Mouse (Mus musculus) forebrain, embryonic 14.5 days (tissue): ENCODE measurements around the gene 2700049A03Rik. TPM values are rescaled to one million over a fixed set of nuclear protein-coding genes. Genes with fewer than 3 reads are reported as not detected.

ENCODE experiments used
- ATAC-seq: fragments of 200-750 bp; cut with Nextera tagmentation; 2 replicates; pipeline ENCODE4 v1.8.0; 2017; ENCODE audit warnings: mild to moderate bottlenecking, moderate library complexity
- DNase-seq: peaks from one replicate; pipeline ENCODE4 v3.0.0-alpha.2; 2015; ENCODE audit warnings: low spot score
- H3K27ac ChIP-seq: fragments of 300-500 bp; sonication (generic); 2 replicates; pipeline ENCODE4 v1.5.1; 2014; ENCODE audit warnings: low read depth, mild to moderate bottlenecking, control low read depth, low read length, moderate library complexity
- H3K27me3 ChIP-seq: fragments of 300-500 bp; sonication (generic); replicated peaks from 2 replicates; pipeline ENCODE4 v1.6.1; 2014; ENCODE audit warnings: low read length, control low read depth, mixed read lengths; ENCODE audit not compliant: control insufficient read depth, insufficient read depth
- H3K36me3 ChIP-seq: fragments of 300-500 bp; sonication (generic); 2 replicates; pipeline ENCODE4 v1.6.1; 2014; ENCODE audit warnings: low read length, control low read depth; ENCODE audit not compliant: control insufficient read depth, insufficient read depth
- H3K4me1 ChIP-seq: fragments of 300-500 bp; sonication (generic); 2 replicates; pipeline ENCODE4 v1.6.1; 2014; ENCODE audit warnings: antibody characterized with exemption, low read length, control low read depth; ENCODE audit not compliant: control insufficient read depth, insufficient read depth
- H3K4me2 ChIP-seq: fragments of 300-500 bp; sonication (generic); 2 replicates; pipeline ENCODE4 v1.6.1; 2014; ENCODE audit warnings: mild to moderate bottlenecking, control low read depth, low read length
- H3K4me3 ChIP-seq: fragments of 300-500 bp; sonication (generic); 2 replicates; pipeline ENCODE4 v1.5.1; 2014; ENCODE audit warnings: low read depth, low read length, control low read depth
- H3K9ac ChIP-seq: fragments of 300-500 bp; sonication (generic); 2 replicates; pipeline ENCODE4 v1.6.1; 2014; ENCODE audit warnings: mild to moderate bottlenecking, low read length, control low read depth, moderate library complexity
- H3K9me3 ChIP-seq: fragments of 300-500 bp; sonication (generic); replicated peaks from 2 replicates; pipeline ENCODE4 v1.6.1; 2016; ENCODE audit warnings: low read length, control low read depth, mixed read lengths; ENCODE audit not compliant: control insufficient read depth
- WGBS: fragments of 180-500 bp; shearing (Covaris S2); extraction: QIAGEN DNeasy Blood & Tissue Kit; methylation state at CpG from one replicate; pipeline ENCODE4 v1.1.7; 2014; 5-methylcytosine and 5-hydroxymethylcytosine counted together
- polyA plus RNA-seq: library from polyadenylated mRNA; unstranded; fragments of >200 nt; fragmentation: Nextera tagmentation; extraction: Ambion mirVana; gene quantifications from 2 replicates; pipeline ENCODE4 v1.2.1, GENCODE M21; 2014

2700049A03Rik gene
- polyA plus RNA-seq, 1 experiment from 2014 or later: 19.9 TPM

GRCm38 (mm10) chr12:71264211-71264610 is 127.6 kb downstream of the 2700049A03Rik start:
- DNase-seq (no peak), ATAC-seq (no peak)
- Histone ChIP-seq H3K4me2 (no peak overlapping the region), H3K9ac (no peak overlapping the region), H3K27ac (no peak overlapping the region), H3K27me3 (no peaks in the 10 kb centered on the region), H3K36me3 (no peaks in the 10 kb centered on the region), H3K9me3 (0 out of 2 replicates have a peak, but pooled peaks cover 3% of the 10 kb centered on the region), H3K4me3 (no peak overlapping the region), H3K4me1 (no peaks in the 10 kb centered on the region)
- WGBS: 82% methylated on average over 4 of the region's 4 CpGs

- DNase-seq (no peak), ATAC-seq (no peak)
- no peaks in the 10 kb centered on the region for H3K27me3 ChIP-seq
- H3K4me3 ChIP-seq: no peak overlapping the region
- H3K4me2 ChIP-seq: no peak overlapping the region
- no peaks in the 10 kb centered on the region for H3K9me3 ChIP-seq
- no peak overlapping the region for H3K9ac ChIP-seq
- 90% methylated on average over 7 of the region's 7 CpGs for WGBS
- H3K27ac ChIP-seq: no peak overlapping the region
- no peaks in the 10 kb centered on the region for H3K4me1 ChIP-seq
- no peaks in the 10 kb centered on the region for H3K36me3 ChIP-seq
These were observed 132.7 kb downstream of the 2700049A03Rik start for GRCm38 (mm10) chr12:71269367-71269766.

GRCm38 (mm10) chr12:71271131-71271530 is 134.5 kb downstream of the 2700049A03Rik start:
- no peak for ATAC-seq
- no peaks in the 10 kb centered on the region for H3K27me3 ChIP-seq
- H3K4me3 ChIP-seq: no peak overlapping the region
- 67% methylated on average over 5 of the region's 5 CpGs for WGBS
- no peak overlapping the region for H3K9ac ChIP-seq
- DNase-seq: no peak
- H3K9me3 ChIP-seq: no peaks in the 10 kb centered on the region
- H3K27ac ChIP-seq: no peak overlapping the region
- H3K36me3 ChIP-seq: no peaks in the 10 kb centered on the region
- no peak overlapping the region for H3K4me2 ChIP-seq
- H3K4me1 ChIP-seq: no peaks in the 10 kb centered on the region

GRCm38 (mm10) chr12:71274519-71275237 is 138.0 kb downstream of the 2700049A03Rik start:
- no peak overlapping the region for H3K4me2 ChIP-seq
- H3K9me3 ChIP-seq: no peaks in the 10 kb centered on the region
- no peak overlapping the region for H3K4me3 ChIP-seq
- H3K9ac ChIP-seq: no peak overlapping the region
- no peaks in the 10 kb centered on the region for H3K27me3 ChIP-seq
- no peak for DNase-seq
- no peak overlapping the region for H3K27ac ChIP-seq
- WGBS: 97% methylated on average over 5 of the region's 5 CpGs
- no peaks in the 10 kb centered on the region for H3K36me3 ChIP-seq
- H3K4me1 ChIP-seq: peaks cover 4% of the 10 kb centered on the region; the same call in 1 of the 2 replicates
- ATAC-seq: no peak

GRCm38 (mm10) chr12:71275906-71276595 is 139.4 kb downstream of the 2700049A03Rik start:
- DNase-seq: no peak
- H3K27ac ChIP-seq: no peak overlapping the region
- H3K27me3 ChIP-seq: no peaks in the 10 kb centered on the region
- WGBS: 88% methylated on average over 8 of the region's 8 CpGs
- no peak overlapping the region for H3K4me2 ChIP-seq
- no peak overlapping the region for H3K4me3 ChIP-seq
- H3K9ac ChIP-seq: no peak overlapping the region
- H3K36me3 ChIP-seq: no peaks in the 10 kb centered on the region
- H3K4me1 ChIP-seq: peaks cover 5% of the 10 kb centered on the region; the same call in 1 of the 2 replicates
- no peak for ATAC-seq
- H3K9me3 ChIP-seq: no peaks in the 10 kb centered on the region

GRCm38 (mm10) chr12:71279521-71280262 is 143.0 kb downstream of the 2700049A03Rik start:
- no peak overlapping the region for H3K4me3 ChIP-seq
- H3K36me3 ChIP-seq: no peaks in the 10 kb centered on the region
- H3K9ac ChIP-seq: no peak overlapping the region
- H3K4me1 ChIP-seq: peaks cover 5% of the 10 kb centered on the region; the same call in 1 of the 2 replicates
- DNase-seq (peak; percentile 45), ATAC-seq (peak; percentile 69; the same call in 1 of the 2 replicates)
- 0 out of 2 replicates have a peak, but pooled peaks cover 5% of the 10 kb centered on the region for H3K9me3 ChIP-seq
- 31% methylated on average over 12 of the region's 12 CpGs for WGBS
- H3K4me2 ChIP-seq: no peak overlapping the region
- peak overlapping the region; percentile 41; the same call in 1 of the 2 replicates for H3K27ac ChIP-seq
- no peaks in the 10 kb centered on the region for H3K27me3 ChIP-seq

GRCm38 (mm10) chr12:71281201-71281768 is 144.6 kb downstream of the 2700049A03Rik start:
- WGBS: 88% methylated on average over 12 of the region's 12 CpGs
- no peaks in the 10 kb centered on the region for H3K36me3 ChIP-seq
- DNase-seq (no peak), ATAC-seq (no peak)
- 0 out of 2 replicates have a peak, but pooled peaks cover 5% of the 10 kb centered on the region for H3K9me3 ChIP-seq
- H3K27ac ChIP-seq: no peak overlapping the region
- H3K9ac ChIP-seq: no peak overlapping the region
- H3K4me1 ChIP-seq: peaks cover 5% of the 10 kb centered on the region; the same call in 1 of the 2 replicates
- H3K27me3 ChIP-seq: no peaks in the 10 kb centered on the region
- H3K4me3 ChIP-seq: no peak overlapping the region
- H3K4me2 ChIP-seq: no peak overlapping the region

GRCm38 (mm10) chr12:71285399-71285798 is 148.8 kb downstream of the 2700049A03Rik start:
- H3K36me3 ChIP-seq: no peaks in the 10 kb centered on the region
- DNase-seq (no peak), ATAC-seq (no peak)
- H3K4me2 ChIP-seq: no peak overlapping the region
- H3K9ac ChIP-seq: no peak overlapping the region
- H3K4me3 ChIP-seq: no peak overlapping the region
- H3K27ac ChIP-seq: no peak overlapping the region
- H3K27me3 ChIP-seq: no peaks in the 10 kb centered on the region
- H3K4me1 ChIP-seq: peaks cover 3% of the 10 kb centered on the region; the same call in 1 of the 2 replicates
- 0 out of 2 replicates have a peak, but pooled peaks cover 5% of the 10 kb centered on the region for H3K9me3 ChIP-seq
